Mouse (Mus musculus) embryonic facial prominence, embryonic 15.5 days (tissue): ENCODE results near the gene Pam. TPM values are rescaled to one million over a fixed set of nuclear protein-coding genes. Genes with fewer than 3 reads are reported as not detected.

ENCODE experiments used
- ATAC-seq: fragments of 200-750 bp; cut with Nextera tagmentation; 2 replicates; pipeline ENCODE4 v1.8.0; 2017; ENCODE audit warnings: low read depth, moderate TSS enrichment; ENCODE audit not compliant: insufficient number of reproducible peaks, low FRiP score, low TSS enrichment
- H3K27ac ChIP-seq: fragments of 300-500 bp; sonication (generic); replicated peaks from 2 replicates; pipeline ENCODE4 v1.5.1; 2015; ENCODE audit warnings: mild to moderate bottlenecking, inconsistent platforms
- H3K27me3 ChIP-seq: fragments of 300-500 bp; sonication (generic); 2 replicates; pipeline ENCODE4 v1.6.1; 2015; ENCODE audit warnings: inconsistent platforms
- H3K36me3 ChIP-seq: fragments of 300-500 bp; sonication (generic); 2 replicates; pipeline ENCODE4 v1.6.1; 2015; ENCODE audit warnings: mild to moderate bottlenecking, inconsistent platforms
- H3K4me1 ChIP-seq: fragments of 300-500 bp; sonication (generic); 2 replicates; pipeline ENCODE4 v1.6.1; 2015; ENCODE audit warnings: inconsistent platforms
- H3K4me2 ChIP-seq: fragments of 300-500 bp; sonication (generic); replicated peaks from 2 replicates; pipeline ENCODE4 v1.6.1; 2015; ENCODE audit warnings: mild to moderate bottlenecking, inconsistent platforms
- H3K4me3 ChIP-seq: fragments of 300-500 bp; sonication (generic); replicated peaks from 2 replicates; pipeline ENCODE4 v1.5.1; 2015; ENCODE audit warnings: mild to moderate bottlenecking, inconsistent platforms
- H3K9ac ChIP-seq: fragments of 300-500 bp; sonication (generic); 2 replicates; pipeline ENCODE4 v1.6.1; 2015; ENCODE audit warnings: inconsistent platforms
- H3K9me3 ChIP-seq: fragments of 300-500 bp; sonication (generic); replicated peaks from 2 replicates; pipeline ENCODE4 v1.6.1; 2016; ENCODE audit warnings: inconsistent platforms
- WGBS: fragments of 180-500 bp; shearing (Covaris S2); methylation state at CpG from one replicate; pipeline ENCODE4 v1.1.7; 2015; 5-methylcytosine and 5-hydroxymethylcytosine counted together
- polyA plus RNA-seq: library from polyadenylated mRNA; unstranded; fragments of >200 nt; fragmentation: Nextera tagmentation; extraction: Ambion mirVana; gene quantifications from 2 replicates; pipeline ENCODE4 v1.2.1, GENCODE M21; 2015

The Pam gene
- polyA plus RNA-seq, 1 experiment from 2014 or later: 54.5 TPM

GRCm38 (mm10) chr1:97997088-97997487, 98.4 kb downstream of the Pam start:
- H3K4me1 ChIP-seq: no peaks in the 10 kb centered on the region
- H3K4me3 ChIP-seq: no peak overlapping the region
- H3K4me2 ChIP-seq: no peak overlapping the region
- 85% methylated on average over 1 of the region's 1 CpGs for WGBS
- H3K9ac ChIP-seq: no peak overlapping the region
- ATAC-seq: no peak
- H3K36me3 ChIP-seq: no peaks in the 10 kb centered on the region
- H3K27ac ChIP-seq: no peak overlapping the region
- no peaks in the 10 kb centered on the region for H3K27me3 ChIP-seq
- H3K9me3 ChIP-seq: no peaks in the 10 kb centered on the region

GRCm38 (mm10) chr1:97991976-97992375, 103.5 kb downstream of the Pam start:
- no peaks in the 10 kb centered on the region for H3K9me3 ChIP-seq
- H3K27me3 ChIP-seq: no peaks in the 10 kb centered on the region
- ATAC-seq: no peak
- no peaks in the 10 kb centered on the region for H3K4me1 ChIP-seq
- H3K4me2 ChIP-seq: no peak overlapping the region
- H3K4me3 ChIP-seq: no peak overlapping the region
- WGBS: 76% methylated on average over 3 of the region's 3 CpGs
- H3K27ac ChIP-seq: no peak overlapping the region
- no peaks in the 10 kb centered on the region for H3K36me3 ChIP-seq
- H3K9ac ChIP-seq: no peak overlapping the region

- Histone ChIP-seq H3K27ac (no peak overlapping the region), H3K27me3 (no peaks in the 10 kb centered on the region), H3K9me3 (0 out of 2 replicates have a peak, but pooled peaks cover 3% of the 10 kb centered on the region), H3K9ac (no peak overlapping the region), H3K4me3 (no peak overlapping the region), H3K4me1 (peaks cover 3% of the 10 kb centered on the region; the same call in 1 of the 2 replicates), H3K4me2 (no peak overlapping the region), H3K36me3 (no peaks in the 10 kb centered on the region)
- 47% methylated on average over 1 of the region's 1 CpGs for WGBS
- ATAC-seq: no peak
These were observed 112.3 kb downstream of the Pam start for GRCm38 (mm10) chr1:97983189-97983588.

GRCm38 (mm10) chr1:97979422-97979821, 116.0 kb downstream of the Pam start:
- H3K27me3 ChIP-seq: no peaks in the 10 kb centered on the region
- WGBS: 51% methylated on average over 1 of the region's 1 CpGs
- H3K9me3 ChIP-seq: 0 out of 2 replicates have a peak, but pooled peaks cover 2% of the 10 kb centered on the region
- no peak for ATAC-seq
- H3K4me1 ChIP-seq: no peaks in the 10 kb centered on the region
- no peak overlapping the region for H3K27ac ChIP-seq
- no peak overlapping the region for H3K4me3 ChIP-seq
- no peak overlapping the region for H3K9ac ChIP-seq
- H3K36me3 ChIP-seq: no peaks in the 10 kb centered on the region
- no peak overlapping the region for H3K4me2 ChIP-seq

GRCm38 (mm10) chr1:97977521-97977920, 117.9 kb downstream of the Pam start:
- Histone ChIP-seq H3K9me3 (no peaks in the 10 kb centered on the region), H3K9ac (no peak overlapping the region), H3K27ac (no peak overlapping the region; the same call in 1 of the 2 replicates), H3K36me3 (no peaks in the 10 kb centered on the region), H3K4me1 (no peaks in the 10 kb centered on the region), H3K4me3 (peak overlapping the region; percentile 68), H3K4me2 (peak overlapping the region; percentile 76), H3K27me3 (no peaks in the 10 kb centered on the region)
- ATAC-seq: no peak
- WGBS: 19% methylated on average over 7 of the region's 7 CpGs

DNA sequence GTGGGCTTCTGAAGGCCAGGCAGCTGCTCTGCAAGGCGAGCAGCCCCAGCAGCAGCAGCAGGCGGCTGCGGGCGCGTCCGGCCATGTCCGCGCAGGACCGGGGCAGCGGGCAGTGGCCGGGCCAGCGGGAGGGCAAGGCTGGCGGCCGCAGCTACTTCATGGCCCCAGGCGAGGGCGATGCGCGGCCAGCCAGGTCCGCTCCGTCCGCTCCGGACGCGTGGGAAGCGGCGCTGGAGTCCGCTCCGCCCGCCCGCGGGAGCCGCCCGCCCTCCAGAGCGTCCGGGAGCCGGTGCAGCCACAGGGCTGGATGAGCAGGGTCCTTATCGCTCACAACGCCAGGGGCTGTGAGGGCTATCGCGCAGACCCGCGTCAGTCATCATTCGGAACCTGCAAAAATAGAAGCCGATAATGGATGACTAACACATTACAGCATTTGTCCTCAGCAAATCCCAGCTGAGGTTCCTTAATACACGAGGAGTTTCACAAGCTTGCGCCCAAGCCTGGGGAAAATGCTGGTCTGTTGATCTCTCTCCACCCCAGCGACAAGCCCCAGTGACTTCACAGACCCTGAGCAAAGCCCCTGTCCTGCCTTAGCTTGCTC, 118.5 kb downstream of the Pam start:
- ATAC-seq: peak; percentile 86
- Histone ChIP-seq H3K4me2 (peak overlapping the region; percentile 76), H3K27me3 (no peaks in the 10 kb centered on the region), H3K4me1 (no peaks in the 10 kb centered on the region), H3K36me3 (no peaks in the 10 kb centered on the region), H3K9me3 (no peaks in the 10 kb centered on the region), H3K9ac (peak overlapping the region; percentile 59), H3K27ac (peak overlapping the region; percentile 63), H3K4me3 (peak overlapping the region; percentile 68)
- under 1% methylated on average over 47 of the region's 47 CpGs for WGBS

DNA sequence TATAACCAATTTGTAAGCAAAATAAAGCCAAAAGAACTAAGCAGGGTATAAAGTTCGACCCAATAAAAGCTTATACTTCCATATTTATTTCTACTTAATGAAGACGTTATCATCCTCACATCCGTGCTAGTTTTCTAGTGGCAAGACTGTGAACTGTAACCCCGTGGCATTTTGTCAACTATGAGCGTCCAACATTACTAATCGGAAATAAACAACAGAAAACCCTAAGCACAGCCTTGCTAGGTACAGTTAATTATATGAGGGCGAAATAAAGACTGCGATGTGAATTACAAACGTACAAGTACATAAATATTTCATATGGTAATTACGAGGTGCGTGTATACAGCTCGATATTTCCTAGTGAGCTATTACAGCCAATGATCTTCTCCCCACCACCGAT, 119.4 kb downstream of the Pam start:
- H3K4me1 ChIP-seq: no peaks in the 10 kb centered on the region
- H3K9ac ChIP-seq: no peak overlapping the region
- H3K27ac ChIP-seq: no peak overlapping the region
- H3K27me3 ChIP-seq: no peaks in the 10 kb centered on the region
- no peaks in the 10 kb centered on the region for H3K36me3 ChIP-seq
- no peaks in the 10 kb centered on the region for H3K9me3 ChIP-seq
- no peak for ATAC-seq
- 52% methylated on average over 13 of the region's 13 CpGs for WGBS
- peak overlapping the region; percentile 76 for H3K4me2 ChIP-seq
- H3K4me3 ChIP-seq: peak overlapping the region; percentile 68

DNA sequence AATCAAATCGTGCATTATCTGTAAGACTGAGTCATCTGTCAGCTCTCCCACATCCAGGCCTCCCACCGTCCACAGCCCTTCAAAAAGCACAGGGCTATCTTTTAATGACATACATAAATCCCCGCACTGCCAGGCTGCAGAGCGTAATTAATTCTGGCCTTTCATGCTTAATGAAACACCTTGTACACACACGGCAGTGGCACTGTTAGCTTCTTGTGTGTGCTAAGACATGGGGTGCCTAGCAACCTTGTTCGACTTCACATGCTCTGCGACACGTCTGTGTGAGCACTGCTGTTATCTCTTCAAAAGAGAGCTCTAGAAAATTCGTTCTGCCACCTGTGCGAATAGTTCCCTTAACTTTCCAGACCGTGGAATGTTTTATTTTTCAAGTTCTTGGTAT, 120.5 kb downstream of the Pam start:
- WGBS: 75% methylated on average over 11 of the region's 11 CpGs
- H3K4me3 ChIP-seq: no peak overlapping the region
- no peaks in the 10 kb centered on the region for H3K27me3 ChIP-seq
- no peak overlapping the region for H3K4me2 ChIP-seq
- H3K4me1 ChIP-seq: no peaks in the 10 kb centered on the region
- no peaks in the 10 kb centered on the region for H3K9me3 ChIP-seq
- H3K9ac ChIP-seq: no peak overlapping the region
- no peaks in the 10 kb centered on the region for H3K36me3 ChIP-seq
- ATAC-seq: no peak
- no peak overlapping the region for H3K27ac ChIP-seq

DNA sequence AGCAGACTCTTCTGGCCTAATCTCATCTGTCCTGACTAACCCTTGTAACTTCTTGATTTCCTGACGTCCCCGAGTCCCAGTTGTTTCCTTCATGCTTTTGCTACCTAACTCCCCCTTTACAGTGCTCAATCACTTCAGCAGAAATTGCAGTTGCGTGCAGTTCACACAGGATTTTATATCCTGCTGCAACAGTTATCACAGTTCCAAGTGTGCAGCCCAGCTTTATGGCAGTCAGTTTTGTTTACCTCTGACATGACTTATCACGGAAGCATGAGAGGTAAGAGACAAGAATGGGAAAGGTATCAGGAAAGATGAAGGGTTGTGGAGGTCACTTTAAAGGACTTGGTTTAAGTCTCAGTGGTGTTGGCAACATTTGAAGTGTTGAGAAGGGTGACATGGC, 125.7 kb downstream of the Pam start:
- 78% methylated on average over 4 of the region's 4 CpGs for WGBS

DNA sequence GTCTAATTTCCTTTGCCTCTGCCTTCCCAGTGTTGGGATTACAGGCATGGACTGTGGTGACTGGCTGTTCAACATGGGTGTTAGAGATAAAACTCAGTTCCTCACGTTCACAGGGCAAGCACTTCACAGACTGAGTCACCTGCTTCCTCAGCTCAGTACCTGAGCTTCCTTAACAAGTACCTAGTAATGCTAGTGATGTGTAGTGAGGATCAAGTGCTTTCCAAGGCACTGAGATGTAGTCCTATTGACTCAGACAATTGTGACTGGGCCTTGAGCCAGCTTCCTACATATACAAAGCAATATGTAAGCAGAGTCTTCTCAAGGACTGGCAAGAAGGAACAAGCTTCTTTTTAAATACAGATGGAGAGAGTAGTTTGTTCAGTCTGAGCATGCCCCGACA, 131.7 kb downstream of the Pam start:
- Histone ChIP-seq H3K4me3 (no peak overlapping the region), H3K4me2 (no peak overlapping the region), H3K4me1 (no peaks in the 10 kb centered on the region), H3K9me3 (no peaks in the 10 kb centered on the region), H3K9ac (no peak overlapping the region), H3K36me3 (no peaks in the 10 kb centered on the region), H3K27ac (no peak overlapping the region), H3K27me3 (no peaks in the 10 kb centered on the region)
- 63% methylated on average over 2 of the region's 2 CpGs for WGBS
- ATAC-seq: no peak

More for the DNA sequence above, 125.7 kb downstream of the Pam start:
- no peak for ATAC-seq
- no peak overlapping the region for H3K4me2 ChIP-seq
- no peaks in the 10 kb centered on the region for H3K4me1 ChIP-seq
- no peak overlapping the region for H3K27ac ChIP-seq
- no peak overlapping the region for H3K4me3 ChIP-seq
- no peaks in the 10 kb centered on the region for H3K9me3 ChIP-seq
- no peaks in the 10 kb centered on the region for H3K36me3 ChIP-seq
- H3K27me3 ChIP-seq: no peaks in the 10 kb centered on the region
- H3K9ac ChIP-seq: no peak overlapping the region

GRCm38 (mm10) chr1:97962134-97962533, 133.3 kb downstream of the Pam start:
- WGBS: 88% methylated on average over 7 of the region's 7 CpGs
- no peak overlapping the region for H3K4me3 ChIP-seq
- no peak overlapping the region for H3K9ac ChIP-seq
- H3K27me3 ChIP-seq: no peaks in the 10 kb centered on the region
- no peaks in the 10 kb centered on the region for H3K9me3 ChIP-seq
- H3K4me2 ChIP-seq: no peak overlapping the region
- no peak for ATAC-seq
- no peaks in the 10 kb centered on the region for H3K4me1 ChIP-seq
- H3K27ac ChIP-seq: no peak overlapping the region
- no peaks in the 10 kb centered on the region for H3K36me3 ChIP-seq

GRCm38 (mm10) chr1:97960681-97961080, 134.8 kb downstream of the Pam start:
- 84% methylated on average over 3 of the region's 3 CpGs for WGBS
- H3K27me3 ChIP-seq: no peaks in the 10 kb centered on the region
- H3K9me3 ChIP-seq: no peaks in the 10 kb centered on the region
- ATAC-seq: no peak
- no peak overlapping the region for H3K9ac ChIP-seq
- no peak overlapping the region for H3K4me2 ChIP-seq
- H3K4me3 ChIP-seq: no peak overlapping the region
- H3K4me1 ChIP-seq: no peaks in the 10 kb centered on the region
- no peaks in the 10 kb centered on the region for H3K36me3 ChIP-seq
- no peak overlapping the region for H3K27ac ChIP-seq
